Mouse (Mus musculus) limb, embryonic 13.5 days (tissue): ENCODE measurements around the gene Ano8. TPM values are rescaled to one million over a fixed set of nuclear protein-coding genes. Genes with fewer than 3 reads are reported as not detected.
"Not testable (repeated sequence)": the region's sequence is repeated elsewhere in the genome, so short reads cannot be mapped to it uniquely, and the experiment has no call there.

Experiments used
- ATAC-seq: fragments of 200-750 bp; cut with Nextera tagmentation; 2 replicates; pipeline ENCODE4 v1.8.0; 2017; ENCODE audit warnings: low read depth, moderate number of reproducible peaks, moderate TSS enrichment; ENCODE audit not compliant: low FRiP score
- H3K27ac ChIP-seq: fragments of 300-500 bp; sonication (generic); 2 replicates; pipeline ENCODE4 v1.5.1; 2015; ENCODE audit warnings: inconsistent platforms, mild to moderate bottlenecking, moderate library complexity
- H3K27me3 ChIP-seq: fragments of 300-500 bp; sonication (generic); 2 replicates; pipeline ENCODE4 v1.6.1; 2015; ENCODE audit warnings: mild to moderate bottlenecking, inconsistent platforms
- H3K36me3 ChIP-seq: fragments of 300-500 bp; sonication (generic); 2 replicates; pipeline ENCODE4 v1.6.1; 2015; ENCODE audit warnings: inconsistent platforms, mild to moderate bottlenecking, moderate library complexity
- H3K4me1 ChIP-seq: fragments of 300-500 bp; sonication (generic); 2 replicates; pipeline ENCODE4 v1.6.1; 2015; ENCODE audit warnings: inconsistent platforms
- H3K4me2 ChIP-seq: fragments of 300-500 bp; sonication (generic); replicated peaks from 2 replicates; pipeline ENCODE4 v1.6.1; 2015; ENCODE audit warnings: inconsistent platforms, mild to moderate bottlenecking, moderate library complexity
- H3K4me3 ChIP-seq: fragments of 300-500 bp; sonication (generic); 2 replicates; pipeline ENCODE4 v1.5.1; 2015; ENCODE audit warnings: moderate library complexity, mild to moderate bottlenecking, inconsistent platforms
- H3K9ac ChIP-seq: fragments of 300-500 bp; sonication (generic); 2 replicates; pipeline ENCODE4 v1.6.1; 2015; ENCODE audit warnings: mild to moderate bottlenecking, inconsistent platforms
- H3K9me3 ChIP-seq: fragments of 300-500 bp; sonication (generic); 2 replicates; pipeline ENCODE4 v1.6.1; 2016; ENCODE audit warnings: inconsistent platforms
- WGBS: fragments of 180-500 bp; shearing (Covaris S2); methylation state at CpG from one replicate; pipeline ENCODE4 v1.1.7; 2015; 5-methylcytosine and 5-hydroxymethylcytosine counted together
- polyA plus RNA-seq: library from polyadenylated mRNA; unstranded; fragments of >200 nt; fragmentation: Nextera tagmentation; extraction: Ambion mirVana; gene quantifications from 2 replicates; pipeline ENCODE4 v1.2.1, GENCODE M21; 2015

Ano8 gene
- polyA plus RNA-seq: 1.5 and 1.7 TPM in 2 replicates

- no peaks in the 10 kb centered on the region for H3K27me3 ChIP-seq
- peak within 1 kb of the TSS; percentile 90 for H3K9ac ChIP-seq
- WGBS: 5% methylated on average over 54 of the region's 58 CpGs
- peak within 1 kb of the TSS; percentile 74 for H3K4me3 ChIP-seq
- peak within 1 kb of the TSS; percentile 93 for H3K4me2 ChIP-seq
- H3K27ac ChIP-seq: peak within 1 kb of the TSS; percentile 61; the same call in 1 of the 2 replicates
- peak; percentile 68 for ATAC-seq
- H3K9me3 ChIP-seq: no peaks in the 10 kb centered on the region
- H3K4me1 ChIP-seq: peaks cover 35% of the 10 kb centered on the region
- H3K36me3 ChIP-seq: peaks cover 43% of the 10 kb centered on the region
Observed at GRCm38 (mm10) chr8:71485142-71486135, at the start of gene Ano8. Ano8 (minus strand) TSS chr8:71485963.

GRCm38 (mm10) chr8:71534263-71534810 lies 48.6 kb upstream of the Ano8 start:
- no peak overlapping the region for H3K27ac ChIP-seq
- no peak for ATAC-seq
- H3K27me3 ChIP-seq: peaks cover 7% of the 10 kb centered on the region; the same call in 1 of the 2 replicates
- WGBS: 39% methylated on average over 3 of the region's 3 CpGs
- peaks cover 13% of the 10 kb centered on the region for H3K4me1 ChIP-seq
- no peak overlapping the region for H3K9ac ChIP-seq
- no peak overlapping the region for H3K4me2 ChIP-seq
- H3K36me3 ChIP-seq: no peaks in the 10 kb centered on the region
- no peak overlapping the region for H3K4me3 ChIP-seq
- H3K9me3 ChIP-seq: no peaks in the 10 kb centered on the region

- not testable (repeated sequence) for H3K27ac ChIP-seq, H3K4me2 ChIP-seq, H3K9me3 ChIP-seq, H3K36me3 ChIP-seq, H3K9ac ChIP-seq, ATAC-seq, H3K4me3 ChIP-seq
- 80% methylated on average over 6 of the region's 12 CpGs for WGBS
- peaks cover 29% of the 10 kb centered on the region for H3K27me3 ChIP-seq
- H3K4me1 ChIP-seq: peaks cover 16% of the 10 kb centered on the region
Observed at GRCm38 (mm10) chr8:71530735-71531467, 45.1 kb upstream of the Ano8 start.

GRCm38 (mm10) chr8:71528362-71529073 lies 42.8 kb upstream of the Ano8 start:
- 86% methylated on average over 11 of the region's 11 CpGs for WGBS
- peak overlapping the region; percentile 28; the same call in 1 of the 2 replicates for H3K27ac ChIP-seq
- ATAC-seq: no peak
- no peaks in the 10 kb centered on the region for H3K9me3 ChIP-seq
- no peaks in the 10 kb centered on the region for H3K36me3 ChIP-seq
- no peak overlapping the region for H3K4me2 ChIP-seq
- peaks cover 49% of the 10 kb centered on the region for H3K27me3 ChIP-seq
- no peak overlapping the region for H3K4me3 ChIP-seq
- H3K4me1 ChIP-seq: peaks cover 24% of the 10 kb centered on the region
- no peak overlapping the region for H3K9ac ChIP-seq

GRCm38 (mm10) chr8:71527162-71527870 lies 41.6 kb upstream of the Ano8 start:
- no peak overlapping the region for H3K4me3 ChIP-seq
- H3K36me3 ChIP-seq: no peaks in the 10 kb centered on the region
- H3K9me3 ChIP-seq: no peaks in the 10 kb centered on the region
- H3K27ac ChIP-seq: peak overlapping the region; percentile 40; the same call in 1 of the 2 replicates
- H3K9ac ChIP-seq: no peak overlapping the region
- H3K4me2 ChIP-seq: no peak overlapping the region
- H3K4me1 ChIP-seq: peaks cover 24% of the 10 kb centered on the region
- 32% methylated on average over 3 of the region's 3 CpGs for WGBS
- no peak for ATAC-seq
- peaks cover 59% of the 10 kb centered on the region for H3K27me3 ChIP-seq

DNA sequence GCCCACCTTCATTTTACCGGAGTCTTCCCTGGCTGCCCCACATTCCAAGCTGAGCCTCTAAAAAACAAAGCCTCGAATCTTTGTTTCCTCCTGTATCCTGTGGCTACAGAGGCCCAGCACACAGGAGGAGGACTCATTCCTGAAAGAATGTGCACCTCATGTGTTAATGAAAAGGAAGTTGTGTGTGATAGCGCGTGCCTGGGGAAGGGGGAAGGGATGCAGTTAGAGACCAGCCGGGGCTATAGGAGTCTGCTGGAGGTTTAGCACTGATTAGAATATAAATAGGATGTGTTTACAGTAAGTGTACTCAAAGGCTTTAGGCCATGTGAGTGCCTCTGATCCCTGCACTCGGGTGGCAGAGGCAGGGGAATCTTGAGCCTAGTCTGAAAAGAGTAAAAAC lies 40.5 kb upstream of the Ano8 start:
- H3K4me3 ChIP-seq: no peak overlapping the region
- H3K4me1 ChIP-seq: peaks cover 27% of the 10 kb centered on the region
- H3K27ac ChIP-seq: no peak overlapping the region
- H3K27me3 ChIP-seq: peaks cover 58% of the 10 kb centered on the region
- no peaks in the 10 kb centered on the region for H3K36me3 ChIP-seq
- no peak overlapping the region for H3K4me2 ChIP-seq
- no peak overlapping the region for H3K9ac ChIP-seq
- WGBS: 13% methylated on average over 6 of the region's 6 CpGs
- no peak for ATAC-seq
- no peaks in the 10 kb centered on the region for H3K9me3 ChIP-seq

- Histone ChIP-seq H3K36me3 (no peaks in the 10 kb centered on the region), H3K9me3 (no peaks in the 10 kb centered on the region), H3K9ac (peak within 1 kb of the TSS; percentile 43; the same call in 1 of the 2 replicates), H3K4me2 (peak within 1 kb of the TSS; percentile 48), H3K27me3 (peaks cover 58% of the 10 kb centered on the region), H3K4me3 (peak within 1 kb of the TSS; percentile 21), H3K27ac (no peak within 1 kb of the TSS), H3K4me1 (peaks cover 29% of the 10 kb centered on the region)
- ATAC-seq: no peak
- WGBS: 8% methylated on average over 46 of the region's 46 CpGs
Observed at GRCm38 (mm10) chr8:71525226-71526050, 39.7 kb upstream of the Ano8 start, which contains the start of gene Ccdc194. Ccdc194 (minus strand) TSS chr8:71525711.

GRCm38 (mm10) chr8:71521634-71522033 lies 35.9 kb upstream of the Ano8 start:
- H3K4me1 ChIP-seq: peaks cover 19% of the 10 kb centered on the region
- WGBS: 3% methylated on average over 17 of the region's 17 CpGs
- H3K27ac ChIP-seq: no peak overlapping the region
- H3K9me3 ChIP-seq: no peaks in the 10 kb centered on the region
- peaks cover 41% of the 10 kb centered on the region for H3K27me3 ChIP-seq
- peak; percentile 83 for ATAC-seq
- H3K4me3 ChIP-seq: no peak overlapping the region
- no peak overlapping the region; the same call in 1 of the 2 replicates for H3K9ac ChIP-seq
- peak overlapping the region; percentile 35; the same call in 1 of the 2 replicates for H3K4me2 ChIP-seq
- no peaks in the 10 kb centered on the region for H3K36me3 ChIP-seq

GRCm38 (mm10) chr8:71519037-71519825 lies 33.5 kb upstream of the Ano8 start:
- H3K4me2 ChIP-seq, ATAC-seq, H3K9me3 ChIP-seq, H3K36me3 ChIP-seq, H3K9ac ChIP-seq, H3K27ac ChIP-seq, H3K4me3 ChIP-seq, H3K4me1 ChIP-seq: not testable (repeated sequence)
- 43% methylated on average over 10 of the region's 10 CpGs for whole genome bisulfite sequencing
- H3K27me3 ChIP-seq: peaks cover 19% of the 10 kb centered on the region

GRCm38 (mm10) chr8:71516786-71517185 lies 31.0 kb upstream of the Ano8 start:
- Histone ChIP-seq H3K4me2 (no peak overlapping the region), H3K36me3 (no peaks in the 10 kb centered on the region), H3K9me3 (no peaks in the 10 kb centered on the region), H3K27me3 (peaks cover 1% of the 10 kb centered on the region; the same call in 1 of the 2 replicates), H3K4me3 (no peak overlapping the region), H3K4me1 (peaks cover 5% of the 10 kb centered on the region; the same call in 1 of the 2 replicates), H3K9ac (no peak overlapping the region), H3K27ac (no peak overlapping the region)
- WGBS: 14% methylated on average over 6 of the region's 6 CpGs
- no peak for ATAC-seq
